Mouse (Mus musculus): ENCODE data around the gene M6pr. TPM values are rescaled to one million over a fixed set of nuclear protein-coding genes. Genes with fewer than 3 reads are reported as not detected.

Gene M6pr
- total and polyA plus RNA-seq, 2 experiments from 2014 or later = 44.0 to 47.2 TPM

- DNase-seq (ENCODE audit: low spot score) (peak; percentile 81), ATAC-seq (ENCODE audit: low FRiP score) (peak; percentile 72)
- H3K4me1 ChIP-seq (ENCODE audit: insufficient read depth, low read length) = no peaks in the 10 kb centered on the region; the same call in 1 of the 2 replicates
- H3K27me3 ChIP-seq (ENCODE audit: insufficient read depth, low read length) = no peaks in the 10 kb centered on the region
- peak within 1 kb of the TSS; percentile 83 for H3K9ac ChIP-seq (replicated peaks; ENCODE audit: low read length, poor library complexity, severe bottlenecking)
- peak within 1 kb of the TSS; percentile 70 for H3K4me3 ChIP-seq (ENCODE audit: low read depth, low read length)
- H3K4me2 ChIP-seq (ENCODE audit: low read depth, low read length, poor library complexity, severe bottlenecking) = peak within 1 kb of the TSS; percentile 72
- TF ChIP-seq CTCF (IDR thresholded peaks at IDR 0.05) = no peak
- no peaks in the 10 kb centered on the region for H3K9me3 ChIP-seq (ENCODE audit: low read length)
- peak within 1 kb of the TSS; percentile 94 for H3K27ac ChIP-seq (ENCODE audit: low read depth, low read length)
- 1% methylated on average over 17 of the region's 17 CpGs for WGBS
- no peaks in the 10 kb centered on the region for H3K36me3 ChIP-seq (ENCODE audit: insufficient read depth, low read length)
Measured at GRCm38 (mm10) chr6:122340349-122341000, 32.0 kb downstream of the M6pr start, which contains the start of gene Phc1. Gene Phc1 (minus strand): TSS chr6:122340561.

GRCm38 (mm10) chr6:122341038-122341810, 32.7 kb downstream of the M6pr start:
- peak overlapping the region; percentile 70 for H3K4me3 ChIP-seq (ENCODE audit: low read depth, low read length)
- DNase-seq (ENCODE audit: low spot score) (peak; percentile 5), ATAC-seq (ENCODE audit: low FRiP score) (no peak)
- H3K27me3 ChIP-seq (ENCODE audit: insufficient read depth, low read length) = no peaks in the 10 kb centered on the region
- peak overlapping the region; percentile 94 for H3K27ac ChIP-seq (ENCODE audit: low read depth, low read length)
- peak overlapping the region; percentile 72 for H3K4me2 ChIP-seq (ENCODE audit: low read depth, low read length, poor library complexity, severe bottlenecking)
- H3K9me3 ChIP-seq (ENCODE audit: low read length) = no peaks in the 10 kb centered on the region
- peak overlapping the region; percentile 83; the same call in 1 of the 2 replicates for H3K9ac ChIP-seq (replicated peaks; ENCODE audit: low read length, poor library complexity, severe bottlenecking)
- no peaks in the 10 kb centered on the region; the same call in 1 of the 2 replicates for H3K4me1 ChIP-seq (ENCODE audit: insufficient read depth, low read length)
- 42% methylated on average over 7 of the region's 7 CpGs for WGBS
- H3K36me3 ChIP-seq (ENCODE audit: insufficient read depth, low read length) = no peaks in the 10 kb centered on the region
- TF ChIP-seq CTCF (IDR thresholded peaks at IDR 0.05) = no peak

GRCm38 (mm10) chr6:122342125-122342524, 33.6 kb downstream of the M6pr start:
- no peak for TF ChIP-seq CTCF (IDR thresholded peaks at IDR 0.05)
- Histone ChIP-seq H3K9me3 (ENCODE audit: low read length) (no peaks in the 10 kb centered on the region), H3K4me2 (ENCODE audit: low read depth, low read length, poor library complexity, severe bottlenecking) (no peak overlapping the region), H3K9ac (replicated peaks; ENCODE audit: low read length, poor library complexity, severe bottlenecking) (no peak overlapping the region), H3K36me3 (ENCODE audit: insufficient read depth, low read length) (no peaks in the 10 kb centered on the region), H3K27ac (ENCODE audit: low read depth, low read length) (no peak overlapping the region), H3K27me3 (ENCODE audit: insufficient read depth, low read length) (no peaks in the 10 kb centered on the region), H3K4me1 (ENCODE audit: insufficient read depth, low read length) (no peaks in the 10 kb centered on the region; the same call in 1 of the 2 replicates), H3K4me3 (ENCODE audit: low read depth, low read length) (no peak overlapping the region)
- 36% methylated on average over 5 of the region's 5 CpGs for WGBS
- ATAC-seq (ENCODE audit: low FRiP score) (no peak), DNase-seq (ENCODE audit: low spot score) (no peak)

- ATAC-seq (ENCODE audit: low FRiP score) (no peak), DNase-seq (ENCODE audit: low spot score) (no peak)
- H3K36me3 ChIP-seq (ENCODE audit: insufficient read depth, low read length) = no peaks in the 10 kb centered on the region
- no peaks in the 10 kb centered on the region for H3K27me3 ChIP-seq (ENCODE audit: insufficient read depth, low read length)
- H3K4me1 ChIP-seq (ENCODE audit: insufficient read depth, low read length) = no peaks in the 10 kb centered on the region; the same call in 1 of the 2 replicates
- H3K9ac ChIP-seq (replicated peaks; ENCODE audit: low read length, poor library complexity, severe bottlenecking) = no peak overlapping the region
- no peaks in the 10 kb centered on the region for H3K9me3 ChIP-seq (ENCODE audit: low read length)
- no peak for TF ChIP-seq CTCF (IDR thresholded peaks at IDR 0.05)
- no peak overlapping the region for H3K27ac ChIP-seq (ENCODE audit: low read depth, low read length)
- WGBS = 68% methylated on average over 10 of the region's 10 CpGs
- H3K4me3 ChIP-seq (ENCODE audit: low read depth, low read length) = no peak overlapping the region
- H3K4me2 ChIP-seq (ENCODE audit: low read depth, low read length, poor library complexity, severe bottlenecking) = no peak overlapping the region
Measured at GRCm38 (mm10) chr6:122343719-122344118, 35.2 kb downstream of the M6pr start.

GRCm38 (mm10) chr6:122344386-122345116, 36.0 kb downstream of the M6pr start:
- no peak for DNase-seq (ENCODE audit: low spot score)
- no peak overlapping the region for H3K27ac ChIP-seq (ENCODE audit: low read depth, low read length)
- H3K4me3 ChIP-seq (ENCODE audit: low read depth, low read length) = no peak overlapping the region
- no peak for TF ChIP-seq CTCF (IDR thresholded peaks at IDR 0.05)
- H3K4me1 ChIP-seq (ENCODE audit: insufficient read depth, low read length) = no peaks in the 10 kb centered on the region; the same call in 1 of the 2 replicates
- no peaks in the 10 kb centered on the region for H3K27me3 ChIP-seq (ENCODE audit: insufficient read depth, low read length)
- no peak for ATAC-seq (ENCODE audit: low FRiP score)
- no peak overlapping the region for H3K9ac ChIP-seq (replicated peaks; ENCODE audit: low read length, poor library complexity, severe bottlenecking)
- H3K9me3 ChIP-seq (ENCODE audit: low read length) = no peaks in the 10 kb centered on the region
- WGBS = 52% methylated on average over 9 of the region's 9 CpGs
- H3K4me2 ChIP-seq (ENCODE audit: low read depth, low read length, poor library complexity, severe bottlenecking) = no peak overlapping the region
- no peaks in the 10 kb centered on the region for H3K36me3 ChIP-seq (ENCODE audit: insufficient read depth, low read length)

All from midbrain, postnatal 0 days (tissue).